Mouse (Mus musculus): ENCODE measurements at regions not wholly inside any gene's neighbourhood (a gene's known extent, or its start where the extent isn't known, plus 50 kb on each side); places are given as distances from the start of the nearest gene placed in this dataset.

- 27% methylated on average over 3 of the region's 3 CpGs for WGBS
- DNase-seq (ENCODE audit: extremely low spot score, low spot score): no peak
These were observed 132.3 kb upstream of the Atp2b1 start for GRCm38 (mm10) chr10:98781888-98782351.

GRCm38 (mm10) chr10:98785411-98785810, 128.8 kb upstream of the Atp2b1 start:
- no peak overlapping the region for H3K4me3 ChIP-seq
- H3K36me3 ChIP-seq (replicated peaks): no peaks in the 10 kb centered on the region
- no peak overlapping the region for H3K27ac ChIP-seq
- no peaks in the 10 kb centered on the region for H3K9me3 ChIP-seq
- H3K27me3 ChIP-seq (ENCODE audit: poor library complexity, severe bottlenecking): no peaks in the 10 kb centered on the region
- peaks cover 7% of the 10 kb centered on the region for H3K4me1 ChIP-seq
- no peak for DNase-seq (ENCODE audit: extremely low spot score, low spot score)
- WGBS: 97% methylated on average over 1 of the region's 1 CpGs

More at GRCm38 (mm10) chr10:98781888-98782351, 132.3 kb upstream of the Atp2b1 start:
- no peaks in the 10 kb centered on the region for H3K9me3 ChIP-seq
- H3K27me3 ChIP-seq (ENCODE audit: poor library complexity, severe bottlenecking): no peaks in the 10 kb centered on the region
- H3K4me1 ChIP-seq: peaks cover 7% of the 10 kb centered on the region
- no peak overlapping the region for H3K4me3 ChIP-seq
- no peaks in the 10 kb centered on the region for H3K36me3 ChIP-seq (replicated peaks)
- no peak overlapping the region for H3K27ac ChIP-seq

GRCm38 (mm10) chr10:98786089-98786488, 128.1 kb upstream of the Atp2b1 start:
- H3K27me3 ChIP-seq (ENCODE audit: poor library complexity, severe bottlenecking): no peaks in the 10 kb centered on the region
- WGBS: 86% methylated on average over 4 of the region's 4 CpGs
- peaks cover 7% of the 10 kb centered on the region for H3K4me1 ChIP-seq
- H3K36me3 ChIP-seq (replicated peaks): no peaks in the 10 kb centered on the region
- no peak overlapping the region for H3K27ac ChIP-seq
- H3K4me3 ChIP-seq: no peak overlapping the region
- H3K9me3 ChIP-seq: no peaks in the 10 kb centered on the region
- no peak for DNase-seq (ENCODE audit: extremely low spot score, low spot score)

- no peak for DNase-seq (ENCODE audit: extremely low spot score, low spot score)
- Histone ChIP-seq H3K36me3 (replicated peaks) (no peaks in the 10 kb centered on the region), H3K9me3 (no peaks in the 10 kb centered on the region), H3K4me1 (no peaks in the 10 kb centered on the region; the same call in 1 of the 2 replicates), H3K27me3 (ENCODE audit: poor library complexity, severe bottlenecking) (no peaks in the 10 kb centered on the region), H3K4me3 (no peak overlapping the region), H3K27ac (no peak overlapping the region)
- WGBS: 95% methylated on average over 9 of the region's 9 CpGs
These were observed 124.4 kb upstream of the Atp2b1 start for GRCm38 (mm10) chr10:98789763-98790162.

- no peaks in the 10 kb centered on the region for H3K36me3 ChIP-seq (replicated peaks)
- H3K27ac ChIP-seq: no peak overlapping the region
- H3K9me3 ChIP-seq: no peaks in the 10 kb centered on the region
- DNase-seq (ENCODE audit: extremely low spot score, low spot score): no peak
- H3K4me1 ChIP-seq: no peaks in the 10 kb centered on the region; the same call in 1 of the 2 replicates
- no peak overlapping the region for H3K4me3 ChIP-seq
- 90% methylated on average over 3 of the region's 3 CpGs for WGBS
- H3K27me3 ChIP-seq (ENCODE audit: poor library complexity, severe bottlenecking): no peaks in the 10 kb centered on the region
These were observed 123.8 kb upstream of the Atp2b1 start for GRCm38 (mm10) chr10:98790456-98790855.

- WGBS: 84% methylated on average over 4 of the region's 4 CpGs
- no peak overlapping the region for H3K4me3 ChIP-seq
- no peaks in the 10 kb centered on the region for H3K36me3 ChIP-seq (replicated peaks)
- H3K27me3 ChIP-seq (ENCODE audit: poor library complexity, severe bottlenecking): no peaks in the 10 kb centered on the region
- no peak overlapping the region for H3K27ac ChIP-seq
- H3K4me1 ChIP-seq: no peaks in the 10 kb centered on the region; the same call in 1 of the 2 replicates
- no peak for DNase-seq (ENCODE audit: extremely low spot score, low spot score)
- no peaks in the 10 kb centered on the region for H3K9me3 ChIP-seq
These were observed 122.0 kb upstream of the Atp2b1 start for GRCm38 (mm10) chr10:98792019-98792741.

GRCm38 (mm10) chr10:98793926-98794536, 120.2 kb upstream of the Atp2b1 start:
- DNase-seq (ENCODE audit: extremely low spot score, low spot score): no peak
- Histone ChIP-seq H3K4me1 (no peaks in the 10 kb centered on the region; the same call in 1 of the 2 replicates), H3K36me3 (replicated peaks) (no peaks in the 10 kb centered on the region), H3K4me3 (no peak overlapping the region), H3K9me3 (no peaks in the 10 kb centered on the region), H3K27ac (no peak overlapping the region), H3K27me3 (ENCODE audit: poor library complexity, severe bottlenecking) (no peaks in the 10 kb centered on the region)
- 89% methylated on average over 9 of the region's 9 CpGs for WGBS

GRCm38 (mm10) chr10:98796016-98796415, 118.2 kb upstream of the Atp2b1 start:
- no peak for DNase-seq (ENCODE audit: extremely low spot score, low spot score)
- no peak overlapping the region for H3K4me3 ChIP-seq
- 88% methylated on average over 3 of the region's 3 CpGs for WGBS
- no peak overlapping the region for H3K27ac ChIP-seq
- H3K9me3 ChIP-seq: no peaks in the 10 kb centered on the region
- no peaks in the 10 kb centered on the region for H3K27me3 ChIP-seq (ENCODE audit: poor library complexity, severe bottlenecking)
- H3K36me3 ChIP-seq (replicated peaks): no peaks in the 10 kb centered on the region
- peaks cover 4% of the 10 kb centered on the region for H3K4me1 ChIP-seq

GRCm38 (mm10) chr10:98798634-98799415, 115.4 kb upstream of the Atp2b1 start:
- 92% methylated on average over 6 of the region's 6 CpGs for WGBS
- Histone ChIP-seq H3K36me3 (replicated peaks) (no peaks in the 10 kb centered on the region), H3K4me3 (no peak overlapping the region), H3K4me1 (peaks cover 9% of the 10 kb centered on the region), H3K27ac (no peak overlapping the region), H3K9me3 (no peaks in the 10 kb centered on the region), H3K27me3 (ENCODE audit: poor library complexity, severe bottlenecking) (no peaks in the 10 kb centered on the region)
- no peak for DNase-seq (ENCODE audit: extremely low spot score, low spot score)

GRCm38 (mm10) chr10:98799830-98800229, 114.4 kb upstream of the Atp2b1 start:
- Histone ChIP-seq H3K27me3 (ENCODE audit: poor library complexity, severe bottlenecking) (no peaks in the 10 kb centered on the region), H3K9me3 (no peaks in the 10 kb centered on the region), H3K27ac (no peak overlapping the region), H3K4me1 (peaks cover 9% of the 10 kb centered on the region), H3K4me3 (no peak overlapping the region), H3K36me3 (replicated peaks) (no peaks in the 10 kb centered on the region)
- no peak for DNase-seq (ENCODE audit: extremely low spot score, low spot score)
- WGBS: 83% methylated on average over 3 of the region's 3 CpGs

GRCm38 (mm10) chr10:98800949-98801348, 113.3 kb upstream of the Atp2b1 start:
- Histone ChIP-seq H3K4me3 (no peak overlapping the region), H3K36me3 (replicated peaks) (no peaks in the 10 kb centered on the region), H3K27ac (no peak overlapping the region), H3K27me3 (ENCODE audit: poor library complexity, severe bottlenecking) (no peaks in the 10 kb centered on the region), H3K9me3 (no peaks in the 10 kb centered on the region), H3K4me1 (peaks cover 9% of the 10 kb centered on the region)
- no peak for DNase-seq (ENCODE audit: extremely low spot score, low spot score)
- 35% methylated on average over 8 of the region's 8 CpGs for WGBS

- Histone ChIP-seq H3K9me3 (no peaks in the 10 kb centered on the region), H3K4me3 (no peak overlapping the region), H3K36me3 (replicated peaks) (no peaks in the 10 kb centered on the region), H3K27me3 (ENCODE audit: poor library complexity, severe bottlenecking) (no peaks in the 10 kb centered on the region), H3K27ac (no peak overlapping the region), H3K4me1 (peaks cover 18% of the 10 kb centered on the region)
- no peak for DNase-seq (ENCODE audit: extremely low spot score, low spot score)
- WGBS: 93% methylated on average over 1 of the region's 1 CpGs
These were observed 109.2 kb upstream of the Atp2b1 start for GRCm38 (mm10) chr10:98805013-98805412.

Measured in forebrain, embryonic 10.5 days (tissue).